Mouse (Mus musculus) left cerebral cortex, postnatal 4 days (tissue): ENCODE data around the gene Rbms3. TPM values are rescaled to one million over a fixed set of nuclear protein-coding genes. Genes with fewer than 3 reads are reported as not detected.

Source experiments
- DNase-seq: peaks from one replicate; pipeline ENCODE4 v3.0.0-alpha.2; 2022
- intact Hi-C: fragments of 180-260 bp; cut with DNase I; formaldehyde crosslinking; loops from one replicate; pipeline ENCODE4 v1.15.1; 2025
- total RNA-seq, 2 experiments: library from RNA; stranded (reverse); gene quantifications; 2 replicates each; pipeline ENCODE4 v1.2.3; 2021

Rbms3 gene
- total RNA-seq, 2 experiments from 2014 or later, result 18.3 to 22.5 TPM

DNA sequence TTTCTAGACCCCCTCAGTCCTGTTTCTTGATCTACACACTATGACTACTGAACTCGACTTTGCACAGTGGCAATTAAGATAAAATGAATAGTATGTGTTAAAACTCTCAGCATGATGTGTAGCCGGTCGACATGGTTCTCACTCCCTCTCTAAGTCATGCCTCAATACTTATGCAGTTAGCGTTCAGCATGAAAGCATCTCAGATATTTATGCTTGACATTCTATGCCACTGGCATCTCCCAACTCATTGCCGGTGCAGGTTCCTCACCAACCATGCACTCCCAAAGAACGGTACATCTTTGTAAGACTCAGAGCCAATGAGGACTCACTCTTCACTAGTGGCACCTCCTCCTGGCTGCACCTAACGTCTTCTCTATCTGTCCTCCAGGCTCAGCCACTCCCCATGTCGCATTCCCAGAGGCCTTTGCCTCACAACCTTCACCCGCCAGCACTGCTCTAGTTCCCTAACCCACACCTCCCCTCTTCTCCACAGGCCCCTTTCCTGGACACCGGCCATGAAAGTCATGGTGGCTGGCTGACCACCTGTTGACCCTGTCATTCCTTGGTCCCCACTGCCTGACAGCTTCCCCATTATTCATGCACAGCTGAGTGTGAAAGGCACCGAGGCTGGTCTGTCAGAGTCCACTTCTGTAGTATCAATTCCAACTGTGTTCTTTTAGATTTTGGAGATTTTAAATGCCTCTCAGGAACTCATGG, 561.9 kb downstream of the Rbms3 start:
- intact Hi-C loops, result no loop called here
- peak; percentile 21 for DNase-seq

DNA sequence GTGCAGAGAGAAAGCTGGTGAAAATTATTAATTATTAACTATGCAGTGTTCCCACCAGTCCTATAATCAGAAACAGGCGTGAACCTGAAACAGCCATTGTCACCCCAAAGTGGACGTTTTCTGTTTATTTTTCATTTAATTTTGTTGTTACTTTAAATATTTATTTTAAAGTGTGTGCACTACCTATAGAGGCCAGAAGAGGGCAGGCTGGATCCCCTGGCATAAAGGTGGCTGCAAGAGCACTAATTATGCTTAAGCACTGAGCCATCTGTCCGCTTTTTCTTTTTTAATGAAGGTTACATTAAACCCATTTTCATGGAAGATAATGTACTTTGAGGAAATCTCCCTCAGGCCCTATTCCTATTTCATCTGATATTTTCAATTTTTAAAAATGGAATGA, 563.2 kb downstream of the Rbms3 start:
- intact Hi-C loops, result no loop called here
- no peak for DNase-seq

DNA sequence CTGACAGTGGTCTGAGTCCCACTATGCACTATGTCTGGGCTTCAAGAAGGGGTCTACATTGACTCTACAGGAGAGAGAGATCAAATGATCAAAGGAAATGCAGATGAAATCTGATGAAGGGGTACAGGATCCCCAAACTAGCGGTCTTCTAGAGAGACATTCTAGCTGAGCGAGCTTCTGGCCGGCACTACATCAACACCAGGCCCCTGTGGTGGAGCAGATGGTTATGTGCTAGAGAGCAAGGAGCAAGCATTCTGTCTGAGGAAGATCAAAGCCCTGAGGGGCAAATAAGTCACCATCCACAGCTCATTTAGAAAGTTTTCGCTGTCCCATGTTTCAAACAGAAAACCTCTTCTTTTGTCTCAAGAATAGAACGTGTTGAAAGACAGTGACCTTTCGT, 564.1 kb downstream of the Rbms3 start:
- intact Hi-C loops, result no loop called here
- no peak for DNase-seq

- intact Hi-C loops, result no loop called here
- no peak for DNase-seq
Measured at GRCm38 (mm10) chr9:117059586-117059985, 570.1 kb downstream of the Rbms3 start.

GRCm38 (mm10) chr9:117059135-117059534, 570.6 kb downstream of the Rbms3 start:
- intact Hi-C loops, result no loop called here
- DNase-seq, result no peak

- intact Hi-C loops, result no loop called here
- no peak for DNase-seq
Measured at GRCm38 (mm10) chr9:117051935-117052334, 577.8 kb downstream of the Rbms3 start.

DNA sequence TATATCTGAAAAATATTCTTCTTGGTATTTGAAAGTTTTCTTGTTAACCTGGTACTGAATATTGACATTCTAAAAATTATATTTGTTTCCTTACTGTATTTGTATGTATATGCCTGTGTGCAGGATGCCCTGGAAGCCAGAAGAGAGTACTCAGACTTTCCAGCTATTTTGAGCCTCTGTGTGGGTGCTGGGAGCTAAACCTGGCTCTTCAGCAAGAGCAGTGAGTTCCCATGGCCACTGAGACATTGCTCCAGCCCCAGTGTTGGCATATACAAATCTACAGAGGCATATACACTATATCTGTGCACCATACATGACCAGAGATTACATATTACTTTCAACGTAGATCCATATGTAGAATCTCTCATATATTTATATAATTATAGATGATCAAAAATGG, 581.1 kb downstream of the Rbms3 start:
- intact Hi-C loops, result no loop called here
- no peak for DNase-seq

- no peak for DNase-seq
- intact Hi-C loops, result no loop called here
Measured at GRCm38 (mm10) chr9:117041993-117042366, 587.7 kb downstream of the Rbms3 start.

GRCm38 (mm10) chr9:117041291-117041992, 588.3 kb downstream of the Rbms3 start:
- intact Hi-C loops, result no loop called here
- DNase-seq, result no peak

GRCm38 (mm10) chr9:117039941-117040453, 589.7 kb downstream of the Rbms3 start:
- peak; percentile 70 for DNase-seq
- intact Hi-C loops, result no loop called here

- DNase-seq, result no peak
- intact Hi-C loops, result no loop called here
Measured at GRCm38 (mm10) chr9:117032690-117033089, 597.0 kb downstream of the Rbms3 start.

DNA sequence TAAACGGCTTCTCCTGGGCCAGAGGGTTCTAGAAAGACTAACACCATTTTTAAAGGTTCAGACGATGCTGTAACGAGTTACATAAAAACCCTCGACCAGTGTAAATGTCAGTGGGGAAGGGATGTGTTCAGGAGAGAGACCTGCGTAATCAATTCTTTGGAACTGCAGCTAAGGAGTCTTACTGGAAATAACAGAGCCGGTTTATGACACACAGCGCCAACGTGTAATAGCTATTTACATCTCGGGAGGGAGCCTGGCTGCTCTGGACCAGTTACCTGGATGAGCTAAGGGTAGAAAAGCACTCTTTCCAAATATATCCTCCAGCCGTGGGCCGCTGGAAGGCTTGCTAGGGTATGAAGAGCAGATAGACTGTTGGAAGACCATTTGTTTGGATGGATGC, 598.5 kb downstream of the Rbms3 start:
- DNase-seq, result no peak
- intact Hi-C loops, result no loop called here

- intact Hi-C loops, result no loop called here
- peak; percentile 78 for DNase-seq
Measured at GRCm38 (mm10) chr9:117030837-117031236, 598.9 kb downstream of the Rbms3 start.

DNA sequence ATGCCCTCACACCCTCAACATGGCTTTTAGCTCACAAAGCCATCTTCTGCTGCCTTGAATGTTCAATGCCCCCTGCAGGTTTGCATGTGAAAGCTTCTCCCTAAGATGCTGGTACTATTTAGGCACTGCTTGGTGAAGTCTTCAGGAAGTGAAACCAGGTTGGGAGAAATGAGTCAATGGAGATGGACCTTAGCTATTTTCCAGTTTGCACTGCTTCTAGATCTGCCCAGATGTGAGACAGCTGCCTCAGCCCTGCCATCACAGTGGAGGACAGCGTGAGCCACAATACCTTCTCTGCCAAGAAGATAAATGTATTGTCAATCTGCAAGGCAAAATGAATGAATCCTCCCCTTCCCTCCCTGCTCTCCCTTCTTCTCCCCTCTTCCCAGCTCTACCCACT, 599.8 kb downstream of the Rbms3 start:
- DNase-seq, result no peak
- intact Hi-C loops, result no loop called here

GRCm38 (mm10) chr9:117028586-117028985, 601.1 kb downstream of the Rbms3 start:
- no peak for DNase-seq
- intact Hi-C loops, result no loop called here

DNA sequence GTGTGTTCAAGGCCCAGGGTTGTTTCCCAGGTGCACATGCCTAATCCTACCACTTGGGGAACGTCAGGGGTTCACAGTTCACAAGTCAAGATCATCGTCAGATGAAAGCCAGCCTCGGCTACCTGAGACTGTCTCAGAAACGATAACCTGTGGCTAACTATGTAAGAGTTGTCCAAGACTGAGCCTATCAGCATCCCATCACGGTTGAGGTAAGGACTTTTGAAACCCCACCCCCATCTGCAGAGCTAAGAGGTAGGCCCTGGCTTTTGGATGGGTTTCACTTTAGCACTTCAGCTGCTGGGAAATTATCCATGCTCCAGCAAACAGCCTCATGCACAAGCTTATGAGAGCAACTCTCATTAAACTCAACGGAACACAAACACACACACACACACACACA, 607.6 kb downstream of the Rbms3 start:
- intact Hi-C loops, result no loop called here
- no peak for DNase-seq

DNA sequence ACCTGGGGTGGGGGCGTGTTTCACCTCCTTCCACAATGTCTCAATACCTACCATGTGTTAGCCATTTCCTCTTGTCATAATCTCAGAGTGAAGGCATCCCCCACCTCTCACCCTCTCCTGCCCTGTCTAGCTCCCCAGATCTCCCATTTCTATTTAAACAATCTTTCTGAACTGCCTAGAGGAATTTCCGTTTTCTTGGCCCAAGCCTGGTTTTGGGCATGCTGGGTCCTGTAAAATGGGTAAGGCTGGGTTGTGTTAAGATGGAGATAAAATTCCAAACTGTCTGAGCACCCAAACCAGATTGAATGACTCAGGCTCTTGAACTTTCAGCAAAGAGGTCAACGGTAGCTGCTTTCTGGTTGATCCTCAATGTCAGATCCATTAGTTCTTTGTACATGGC, 608.2 kb downstream of the Rbms3 start:
- intact Hi-C loops, result no loop called here
- DNase-seq, result no peak

GRCm38 (mm10) chr9:117020216-117020615, 609.5 kb downstream of the Rbms3 start:
- intact Hi-C loops, result no loop called here
- DNase-seq, result no peak

GRCm38 (mm10) chr9:117018741-117019163, 611.0 kb downstream of the Rbms3 start:
- peak; percentile 17 for DNase-seq
- intact Hi-C loops, result no loop called here

GRCm38 (mm10) chr9:117018301-117018700, 611.4 kb downstream of the Rbms3 start:
- no peak for DNase-seq
- intact Hi-C loops, result no loop called here

- DNase-seq, result no peak
- intact Hi-C loops, result no loop called here
Measured at GRCm38 (mm10) chr9:117016605-117017319, 613.0 kb downstream of the Rbms3 start.

- intact Hi-C loops, result no loop called here
- DNase-seq, result peak; percentile 10
Measured at GRCm38 (mm10) chr9:117013386-117013785, 616.3 kb downstream of the Rbms3 start.
